Mouse (Mus musculus) spleen, adult 2 months (tissue): ENCODE data around the gene Ctc1.

Experiments
- CTCF ChIP-seq: fragments of 200-500 bp; IDR thresholded peaks from 2 replicates; pipeline ENCODE4 v1.5.1; 2011; ENCODE audit warnings: mild to moderate bottlenecking, inconsistent platforms; ENCODE audit not compliant: insufficient read depth, insufficient read length, insufficient replicate concordance; ENCODE audit errors: extremely low read depth
- POLR2A ChIP-seq: fragments of 200-500 bp; IDR thresholded peaks from 2 replicates; pipeline ENCODE4 v1.6.1; 2011; ENCODE audit warnings: low read depth, low read length, inconsistent platforms

DNA sequence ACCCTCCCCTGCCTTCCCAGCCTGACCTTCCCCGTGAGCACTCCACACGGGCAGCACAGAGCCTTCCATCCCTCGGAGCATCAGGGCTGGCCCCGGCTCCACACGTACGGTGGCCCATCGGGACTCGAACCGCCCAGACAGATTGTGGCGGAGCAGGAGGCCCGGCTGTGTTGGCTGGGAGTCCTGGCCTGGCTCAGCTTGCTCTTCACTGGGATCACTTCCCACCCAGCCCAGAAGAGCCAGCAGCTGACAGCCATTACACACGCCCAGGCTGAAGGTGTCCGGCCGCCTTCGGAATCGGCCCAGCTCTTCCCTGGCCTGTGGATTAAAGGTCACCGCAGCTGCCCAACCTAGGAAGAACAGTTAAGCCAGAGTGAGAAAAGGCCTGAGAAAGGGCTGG, 27.4 kb upstream of the Ctc1 start:
- TF ChIP-seq CTCF (no peak), POLR2A (no peak)
